Mouse (Mus musculus): Measurements from ENCODE around the gene Nceh1.

- no peak for TF ChIP-seq CTCF (IDR thresholded peaks at IDR 0.05; ENCODE audit: insufficient read depth, low read length)
- no peak for TF ChIP-seq POLR2A (IDR thresholded peaks at IDR 0.05; ENCODE audit: borderline replicate concordance, extremely low read depth, low read depth, low read length)
These were observed 26.2 kb upstream of the Nceh1 start for GRCm38 (mm10) chr3:27156594-27156949.

Measured in lung, adult 2 months (tissue).